Mouse (Mus musculus) kidney, adult 2 months (tissue): Measurements from ENCODE around the gene Tcea2. TPM values are rescaled to one million over a fixed set of nuclear protein-coding genes. Genes with fewer than 3 reads are reported as not detected.

Source experiments
- DNase-seq: peaks from one replicate; pipeline ENCODE4 v3.0.0; 2021
- H3K27ac ChIP-seq: fragments of 200-500 bp; 2 replicates; pipeline ENCODE4 v1.5.1; 2012; ENCODE audit warnings: low read depth, low read length, control low read depth, inconsistent platforms; ENCODE audit not compliant: insufficient read depth
- H3K27me3 ChIP-seq: fragments of 200-500 bp; replicated peaks from 2 replicates; pipeline ENCODE4 v1.6.1; 2012; ENCODE audit warnings: mild to moderate bottlenecking, moderate library complexity, low read length, inconsistent platforms; ENCODE audit not compliant: control insufficient read depth, insufficient read depth
- H3K36me3 ChIP-seq: fragments of 200-500 bp; 2 replicates; pipeline ENCODE4 v1.6.1; 2012; ENCODE audit warnings: mild to moderate bottlenecking, moderate library complexity, low read length, inconsistent platforms; ENCODE audit not compliant: control insufficient read depth, insufficient read depth
- H3K4me1 ChIP-seq: fragments of 200-500 bp; 2 replicates; pipeline ENCODE4 v1.6.1; 2011; ENCODE audit warnings: low read length; ENCODE audit not compliant: control insufficient read depth, insufficient read depth
- H3K4me3 ChIP-seq: fragments of 200-500 bp; 2 replicates; pipeline ENCODE4 v1.5.1; 2011; ENCODE audit warnings: mild to moderate bottlenecking, low read depth, low read length, control low read depth; ENCODE audit not compliant: insufficient read depth
- CTCF ChIP-seq: fragments of 200-500 bp; conservative IDR thresholded peaks from 2 replicates; pipeline ENCODE4 v1.5.1; 2011; ENCODE audit warnings: low read depth, mild to moderate bottlenecking, control low read depth, low read length, moderate library complexity, mixed read lengths; ENCODE audit not compliant: insufficient read depth, insufficient read length
- POLR2A ChIP-seq: fragments of 200-500 bp; IDR thresholded peaks from one replicate; pipeline ENCODE4 v1.6.1; 2011; ENCODE audit warnings: low read depth, low read length, control low read depth
- WGBS: fragments of 180-500 bp; shearing (Covaris S2); methylation state at CpG from one replicate; pipeline ENCODE4 v1.1.7; 2018; 5-methylcytosine and 5-hydroxymethylcytosine counted together
- polyA plus RNA-seq: library from polyadenylated mRNA; depleted of rRNA; stranded (reverse); fragments of >200 nt; gene quantifications from 2 replicates; pipeline ENCODE4 v1.2.3, GENCODE M21; 2012; rRNA removed

Gene Tcea2
- polyA plus RNA-seq, 1 experiment, result 19.2 TPM

DNA sequence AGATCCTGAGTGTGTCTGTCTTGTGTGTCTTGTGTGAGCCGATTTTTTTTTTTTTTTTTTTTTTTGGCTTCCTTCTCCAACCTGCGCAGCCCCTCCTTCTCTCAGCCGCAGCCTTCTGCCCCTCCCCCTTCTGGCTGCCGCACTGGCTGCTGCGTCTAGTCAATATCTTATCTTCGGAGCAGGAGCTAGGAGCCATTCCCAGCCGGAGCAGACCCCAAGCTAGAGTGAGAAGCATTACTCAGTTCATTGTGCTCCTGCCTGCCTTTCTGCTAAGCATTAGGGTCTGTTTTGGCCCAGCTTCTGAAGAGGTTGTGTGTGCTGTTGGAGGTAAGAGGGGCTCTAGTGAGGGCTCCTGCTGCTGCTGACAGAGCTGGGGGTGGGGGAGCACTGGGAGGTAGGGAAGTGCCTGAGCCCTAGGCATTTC, 34.8 kb downstream of the Tcea2 start, which contains the start of gene Oprl1:
Gene Oprl1, plus strand, starts transcription at position 114 of the 424 bp plus-strand sequence.
- no peaks in the 10 kb centered on the region for H3K4me1 ChIP-seq
- H3K27me3 ChIP-seq, result no peaks in the 10 kb centered on the region
- H3K36me3 ChIP-seq, result no peaks in the 10 kb centered on the region
- no peak within 1 kb of the TSS for H3K4me3 ChIP-seq
- TF ChIP-seq POLR2A (no peak), CTCF (no peak)
- WGBS, result 6% methylated on average over 7 of the region's 7 CpGs
- no peak within 1 kb of the TSS for H3K27ac ChIP-seq
- DNase-seq, result no peak

GRCm38 (mm10) chr2:181715382-181715781, 35.3 kb downstream of the Tcea2 start:
- H3K4me1 ChIP-seq, result no peaks in the 10 kb centered on the region
- TF ChIP-seq POLR2A (no peak), CTCF (no peak)
- no peak for DNase-seq
- no peak overlapping the region for H3K27ac ChIP-seq
- no peaks in the 10 kb centered on the region for H3K27me3 ChIP-seq
- WGBS, result 77% methylated on average over 3 of the region's 3 CpGs
- no peaks in the 10 kb centered on the region for H3K36me3 ChIP-seq
- no peak overlapping the region for H3K4me3 ChIP-seq

DNA sequence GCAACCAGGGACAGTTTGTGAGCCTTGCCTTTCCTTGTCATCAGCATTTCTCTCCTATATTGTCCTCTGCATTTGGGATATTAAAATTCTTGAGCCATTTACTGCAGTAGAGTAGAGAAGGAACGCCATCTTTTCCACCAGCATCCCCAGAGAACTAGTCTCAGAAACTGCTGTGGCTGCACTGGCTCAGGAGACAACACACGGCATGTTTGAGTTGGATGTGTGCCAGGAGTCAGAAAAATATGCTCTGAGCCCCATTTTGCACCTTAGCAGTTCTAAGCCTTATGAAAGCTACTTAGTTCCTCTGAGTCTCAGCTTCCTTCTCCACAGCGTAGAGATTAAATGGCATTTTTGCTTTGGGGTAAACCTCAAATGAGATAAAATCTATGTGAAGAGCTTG, 36.9 kb downstream of the Tcea2 start:
- WGBS, result 43% methylated on average over 3 of the region's 3 CpGs
- H3K27me3 ChIP-seq, result no peaks in the 10 kb centered on the region
- TF ChIP-seq POLR2A (no peak), CTCF (no peak)

DNA sequence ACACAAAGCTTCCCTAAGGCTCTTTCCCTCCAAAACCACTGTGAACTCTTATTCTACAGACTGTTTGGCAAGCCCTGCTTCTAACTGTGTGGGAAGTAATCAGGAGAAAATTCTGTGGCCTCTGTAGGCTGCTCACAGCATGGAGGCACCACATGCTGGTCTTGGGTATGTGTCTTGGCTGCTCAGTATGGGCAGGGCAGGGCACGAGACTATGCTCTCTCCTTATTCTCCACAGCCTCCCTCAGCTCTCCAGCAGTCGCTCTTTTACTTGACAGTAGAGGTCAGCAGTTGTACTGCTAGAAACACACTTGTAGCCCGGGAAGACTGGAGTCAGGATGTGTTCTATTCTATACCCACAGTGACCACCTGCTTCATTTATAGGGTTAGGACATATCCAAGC, 40.0 kb downstream of the Tcea2 start:
- Histone ChIP-seq H3K4me1 (no peaks in the 10 kb centered on the region), H3K27ac (no peak overlapping the region), H3K4me3 (no peak overlapping the region), H3K27me3 (no peaks in the 10 kb centered on the region), H3K36me3 (no peaks in the 10 kb centered on the region)
- 23% methylated on average over 3 of the region's 3 CpGs for WGBS
- no peak for DNase-seq
- TF ChIP-seq CTCF (no peak), POLR2A (no peak)

More for the DNA sequence above, 36.9 kb downstream of the Tcea2 start:
- Histone ChIP-seq H3K4me1 (no peaks in the 10 kb centered on the region), H3K27ac (no peak overlapping the region), H3K4me3 (no peak overlapping the region), H3K36me3 (no peaks in the 10 kb centered on the region)
- no peak for DNase-seq

GRCm38 (mm10) chr2:181721200-181721599, 41.1 kb downstream of the Tcea2 start:
- Histone ChIP-seq H3K4me3 (no peak overlapping the region), H3K27ac (no peak overlapping the region), H3K27me3 (no peaks in the 10 kb centered on the region), H3K4me1 (no peaks in the 10 kb centered on the region), H3K36me3 (no peaks in the 10 kb centered on the region)
- DNase-seq, result no peak
- TF ChIP-seq CTCF (no peak), POLR2A (no peak)

GRCm38 (mm10) chr2:181722213-181722612, 42.1 kb downstream of the Tcea2 start:
- Histone ChIP-seq H3K4me1 (no peaks in the 10 kb centered on the region), H3K27me3 (no peaks in the 10 kb centered on the region), H3K4me3 (no peak overlapping the region), H3K36me3 (no peaks in the 10 kb centered on the region), H3K27ac (no peak overlapping the region)
- DNase-seq, result peak; percentile 24
- TF ChIP-seq CTCF (peak; percentile 75), POLR2A (no peak)
- 5% methylated on average over 3 of the region's 3 CpGs for WGBS

GRCm38 (mm10) chr2:181727659-181728262, 47.7 kb downstream of the Tcea2 start:
- TF ChIP-seq CTCF (no peak), POLR2A (no peak)
- Histone ChIP-seq H3K36me3 (no peaks in the 10 kb centered on the region), H3K27me3 (no peaks in the 10 kb centered on the region), H3K4me1 (no peaks in the 10 kb centered on the region), H3K4me3 (no peak overlapping the region), H3K27ac (no peak overlapping the region)
- DNase-seq, result no peak
- WGBS, result 50% methylated on average over 9 of the region's 9 CpGs

GRCm38 (mm10) chr2:181730051-181730450, 49.9 kb downstream of the Tcea2 start:
- DNase-seq, result no peak
- no peak for TF ChIP-seq POLR2A
- TF ChIP-seq CTCF, result no peak
- no peaks in the 10 kb centered on the region for H3K36me3 ChIP-seq
- no peaks in the 10 kb centered on the region for H3K27me3 ChIP-seq
- no peaks in the 10 kb centered on the region for H3K4me1 ChIP-seq
- H3K4me3 ChIP-seq, result no peak overlapping the region
- WGBS, result 45% methylated on average over 3 of the region's 3 CpGs
- H3K27ac ChIP-seq, result no peak overlapping the region

Other genes with a start within 250 kb of the Tcea2 start
- gene Zbtb46, start 220.9 kb upstream of the Tcea2 start, polyA plus RNA-seq, result 7.7 and 8.0 TPM in 2 replicates
- not detected in 2 replicates for gene Abhd16b, start 187.1 kb upstream of the Tcea2 start, polyA plus RNA-seq
- 35.2 and 41.5 TPM in 2 replicates for gene Tpd52l2, start 183.2 kb upstream of the Tcea2 start, polyA plus RNA-seq
- gene Dnajc5, start 159.8 kb upstream of the Tcea2 start, polyA plus RNA-seq, result 55.5 and 65.1 TPM in 2 replicates
- gene Uckl1, start 95.4 kb upstream of the Tcea2 start, polyA plus RNA-seq, result 107 and 130 TPM in 2 replicates
- 19.6 and 22.1 TPM in 2 replicates for gene Prpf6, start 88.4 kb upstream of the Tcea2 start, polyA plus RNA-seq
- gene Zfp512b, start 87.5 kb upstream of the Tcea2 start, polyA plus RNA-seq, result 32.2 and 41.3 TPM in 2 replicates
- 26.1 and 30.2 TPM in 2 replicates for gene Samd10, start 81.1 kb upstream of the Tcea2 start, polyA plus RNA-seq
- 0.11 TPM in 1 of 2 replicates, not detected in the other for gene Gm29797, start 23.3 kb upstream of the Tcea2 start, polyA plus RNA-seq
- 53.9 and 59.0 TPM in 2 replicates for gene Sox18, start 8.7 kb upstream of the Tcea2 start, polyA plus RNA-seq
- gene Rgs19, start 13.7 kb downstream of the Tcea2 start, polyA plus RNA-seq, result 21.5 and 24.0 TPM in 2 replicates
- not detected in 2 replicates for gene Lkaaear1, start 18.1 kb downstream of the Tcea2 start, polyA plus RNA-seq
- gene Oprl1, start 34.7 kb downstream of the Tcea2 start, polyA plus RNA-seq, result 0.12 and 0.27 TPM in 2 replicates
- gene Myt1, start 83.0 kb downstream of the Tcea2 start, polyA plus RNA-seq, result 0.08 and 0.13 TPM in 2 replicates
- 40.4 and 51.6 TPM in 2 replicates for gene Pcmtd2, start 157.5 kb downstream of the Tcea2 start, polyA plus RNA-seq
- gene Polr3k, start 184.0 kb downstream of the Tcea2 start, polyA plus RNA-seq, result 4.1 and 4.5 TPM in 2 replicates